Mouse (Mus musculus) lung, postnatal 25 days (tissue): ENCODE measurements at regions not wholly inside any gene's neighbourhood (a gene's known extent, or its start where the extent isn't known, plus 50 kb on each side); places are given as distances from the start of the nearest gene placed in this dataset.

Source experiments
- DNase-seq: peaks from one replicate; pipeline ENCODE4 v3.0.0; 2022; ENCODE audit warnings: low spot score

DNA sequence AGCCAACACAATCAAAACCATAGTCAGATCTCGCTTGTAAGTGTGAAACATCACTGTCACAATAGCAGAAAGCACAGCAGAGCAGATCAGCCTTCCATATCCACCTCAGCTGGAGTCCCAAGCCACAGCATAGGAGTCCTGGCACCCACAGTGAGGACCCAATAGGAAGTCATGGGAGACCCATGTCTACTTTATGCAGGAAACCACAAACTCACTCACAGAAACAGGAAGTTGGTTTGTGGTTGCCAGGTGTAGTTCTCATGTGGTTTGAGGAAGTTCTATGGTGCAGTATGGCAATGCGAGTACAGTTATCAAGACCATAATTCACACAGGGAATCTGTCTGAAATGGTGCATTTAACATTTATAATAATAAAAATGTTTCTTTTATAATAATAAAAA, 77.6 kb upstream of the Kctd3 start:
- peak; percentile 16 for DNase-seq

DNA sequence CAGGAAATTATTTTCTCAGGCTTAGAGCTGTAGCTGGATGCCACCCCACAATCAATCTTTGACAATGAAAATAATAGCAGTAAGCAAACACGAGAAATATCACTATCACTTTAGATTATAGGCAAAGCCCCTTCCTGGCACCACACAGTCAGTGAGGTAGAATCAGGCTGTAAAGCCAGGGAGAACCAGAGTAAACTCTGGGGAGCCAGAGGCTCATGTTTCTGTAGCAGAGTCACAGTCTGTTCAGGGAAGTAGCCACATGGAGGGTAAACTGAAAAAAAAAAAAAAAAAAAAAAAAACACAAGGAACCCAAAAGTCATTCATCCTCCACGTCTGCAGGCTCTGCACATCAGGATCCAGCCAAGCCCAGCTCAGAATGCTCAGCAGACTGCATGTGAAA, 73.6 kb upstream of the Kctd3 start:
- DNase-seq, result no peak

DNA sequence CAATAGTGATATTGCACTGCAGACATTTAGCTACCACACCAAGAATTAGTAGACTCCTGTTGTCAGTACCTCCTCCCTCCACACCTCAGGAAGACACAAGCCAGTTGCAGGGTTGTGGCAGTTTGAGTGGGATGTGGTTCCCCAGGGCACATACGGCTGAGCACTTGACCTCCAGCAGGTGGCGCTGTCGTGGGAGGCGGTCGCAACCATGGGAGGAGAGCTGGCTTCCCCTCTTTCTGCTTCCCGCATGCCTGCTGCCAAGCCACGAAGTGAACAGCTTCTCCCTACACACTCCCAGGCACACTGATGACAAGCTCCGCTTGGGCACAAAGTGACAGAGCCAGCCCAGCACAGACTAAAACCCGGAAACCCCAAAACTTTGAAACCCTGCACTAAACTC, 73.2 kb upstream of the Kctd3 start:
- peak; percentile 59 for DNase-seq

- DNase-seq, result no peak
Measured at GRCm38 (mm10) chr1:189079451-189080410, 72.1 kb upstream of the Kctd3 start.

DNA sequence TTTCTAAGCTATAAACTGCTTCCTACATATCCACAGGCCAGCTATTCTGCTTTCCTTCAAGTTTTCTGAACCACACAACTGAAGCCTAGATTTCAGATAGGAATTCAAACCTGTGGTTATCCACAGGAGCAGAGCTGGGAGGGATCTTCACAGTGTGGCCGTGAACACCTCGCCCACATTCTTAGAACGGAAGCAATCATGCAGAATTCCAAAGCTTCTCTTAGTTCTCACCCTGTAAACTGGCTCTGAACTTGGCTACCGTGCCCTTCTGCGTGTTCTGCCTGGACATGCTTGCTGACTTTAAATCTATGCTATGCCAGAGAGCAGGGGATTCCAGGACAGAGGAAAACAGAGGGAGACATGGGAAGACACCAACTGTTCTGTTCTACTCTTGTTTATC, 70.2 kb upstream of the Kctd3 start:
- no peak for DNase-seq

GRCm38 (mm10) chr1:189076276-189076675, 68.6 kb upstream of the Kctd3 start:
- no peak for DNase-seq

GRCm38 (mm10) chr1:189075671-189076070, 68.0 kb upstream of the Kctd3 start:
- peak; percentile 28 for DNase-seq

DNA sequence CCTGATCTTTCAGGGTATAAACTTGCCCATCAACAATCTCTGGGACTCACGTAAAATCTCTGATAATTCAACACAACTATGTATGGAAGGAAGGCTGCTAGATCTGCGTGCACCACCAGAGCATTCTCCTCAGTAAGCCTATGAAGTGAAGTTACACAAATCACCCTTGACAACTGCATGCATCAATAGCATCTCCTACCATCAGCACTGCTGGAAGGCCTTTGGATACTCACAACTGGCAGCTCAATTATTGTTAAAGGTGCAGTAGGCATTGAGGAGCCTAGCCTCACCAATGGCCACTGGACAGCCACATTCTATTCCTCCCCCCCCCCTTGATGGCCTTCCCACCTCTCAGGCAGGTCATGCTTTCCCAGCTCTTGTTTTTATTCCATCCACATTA, 64.9 kb upstream of the Kctd3 start:
- no peak for DNase-seq

- no peak for DNase-seq
Measured at GRCm38 (mm10) chr1:189068204-189068603, 60.6 kb upstream of the Kctd3 start.

- no peak for DNase-seq
Measured at GRCm38 (mm10) chr1:189067204-189067960, 59.7 kb upstream of the Kctd3 start.

DNA sequence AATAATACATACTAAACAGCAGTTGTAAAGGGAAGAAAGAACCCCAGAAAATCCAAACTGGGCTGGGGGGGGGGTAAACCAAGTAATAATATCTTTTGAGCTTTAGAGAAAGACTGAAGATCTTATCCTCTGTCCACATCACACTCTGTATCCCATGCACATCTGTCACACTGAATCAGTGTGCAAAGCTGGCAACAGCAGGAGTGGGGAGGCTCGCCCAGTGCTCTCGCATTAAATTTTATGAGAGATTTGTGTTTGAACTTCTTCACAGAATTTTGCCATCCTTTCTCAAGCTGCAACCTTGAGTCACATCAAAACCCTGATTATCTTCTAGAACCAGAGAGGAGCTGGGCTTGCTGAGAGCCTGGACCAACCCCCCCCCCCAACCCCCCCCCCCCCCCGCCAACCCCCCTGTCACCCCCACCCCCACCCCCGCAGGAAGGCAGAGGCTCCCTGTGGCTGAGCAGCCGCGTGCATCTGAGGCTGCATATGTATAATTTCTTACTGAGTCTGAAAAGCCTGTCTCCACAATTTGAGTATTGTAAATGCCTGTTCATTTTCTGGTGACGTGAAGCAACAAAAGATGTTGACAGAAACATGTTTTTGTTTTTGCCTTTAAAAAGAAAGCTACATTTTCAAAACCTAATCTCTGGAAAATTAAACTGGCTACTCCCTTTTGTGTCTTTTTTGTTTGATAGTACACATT, 59.0 kb upstream of the Kctd3 start:
- DNase-seq, result no peak

DNA sequence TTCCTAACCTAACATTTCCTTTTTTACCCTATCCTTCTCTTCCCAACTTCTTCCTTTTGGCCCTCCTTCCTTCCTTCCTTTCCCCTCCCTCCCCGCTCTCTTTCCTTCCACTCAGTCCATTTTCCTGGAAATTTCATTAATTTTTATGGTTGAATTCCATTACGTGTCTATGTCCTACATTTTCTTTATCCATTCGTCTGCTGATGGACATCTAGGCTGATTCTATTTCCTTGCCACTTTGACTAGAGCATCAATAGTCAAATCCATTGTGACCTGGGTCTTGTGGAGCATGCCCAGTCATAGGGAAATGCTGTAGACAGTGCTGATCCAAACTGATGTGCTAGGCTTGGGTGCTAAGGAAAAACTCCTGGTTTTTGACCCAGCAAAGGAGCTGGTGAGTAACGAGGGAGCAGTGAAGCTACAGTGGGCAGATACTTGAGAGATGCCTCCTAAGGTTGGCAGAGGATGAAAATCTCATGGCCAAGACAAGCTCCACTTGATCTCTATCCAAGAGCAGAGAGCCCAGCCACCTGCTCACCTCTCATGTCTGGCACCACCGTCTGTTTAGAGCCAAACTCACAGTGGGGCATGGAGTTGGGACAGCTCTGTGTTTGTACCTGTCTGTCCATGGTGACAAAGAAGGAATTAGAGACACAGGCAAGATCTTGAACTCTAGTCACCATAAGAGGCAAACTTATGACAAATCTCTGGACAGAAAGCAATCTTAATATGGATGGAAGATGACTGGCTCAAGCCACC, 57.7 kb upstream of the Kctd3 start:
- no peak for DNase-seq

- DNase-seq, result no peak
Measured at GRCm38 (mm10) chr1:189064629-189065028, 57.0 kb upstream of the Kctd3 start.

- DNase-seq, result no peak
Measured at GRCm38 (mm10) chr1:189063699-189064098, 56.1 kb upstream of the Kctd3 start.

- no peak for DNase-seq
Measured at GRCm38 (mm10) chr1:189063209-189063608, 55.6 kb upstream of the Kctd3 start.
